Mouse (Mus musculus) intestine, embryonic 15.5 days (tissue): Measurements from ENCODE around the gene Rft1. TPM values are rescaled to one million over a fixed set of nuclear protein-coding genes. Genes with fewer than 3 reads are reported as not detected.

Experiments
- ATAC-seq: fragments of 200-750 bp; cut with Nextera tagmentation; 2 replicates; pipeline ENCODE4 v1.8.0; 2017; ENCODE audit warnings: moderate TSS enrichment, moderate library complexity
- H3K27ac ChIP-seq: fragments of 300-500 bp; sonication (generic); 2 replicates; pipeline ENCODE4 v1.5.1; 2015; ENCODE audit warnings: mild to moderate bottlenecking, inconsistent platforms
- H3K27me3 ChIP-seq: fragments of 300-500 bp; sonication (generic); replicated peaks from 2 replicates; pipeline ENCODE4 v1.6.1; 2015; ENCODE audit warnings: inconsistent platforms
- H3K36me3 ChIP-seq: fragments of 300-500 bp; sonication (generic); 2 replicates; pipeline ENCODE4 v1.6.1; 2015; ENCODE audit warnings: inconsistent platforms
- H3K4me1 ChIP-seq: fragments of 300-500 bp; sonication (generic); replicated peaks from 2 replicates; pipeline ENCODE4 v1.6.1; 2015; ENCODE audit warnings: inconsistent platforms
- H3K4me2 ChIP-seq: fragments of 300-500 bp; sonication (generic); replicated peaks from 2 replicates; pipeline ENCODE4 v1.6.1; 2015; ENCODE audit warnings: mild to moderate bottlenecking, inconsistent platforms
- H3K4me3 ChIP-seq: fragments of 300-500 bp; sonication (generic); replicated peaks from 2 replicates; pipeline ENCODE4 v1.5.1; 2015; ENCODE audit warnings: inconsistent platforms
- H3K9ac ChIP-seq: fragments of 300-500 bp; sonication (generic); 2 replicates; pipeline ENCODE4 v1.6.1; 2015; ENCODE audit warnings: inconsistent platforms
- H3K9me3 ChIP-seq: fragments of 300-500 bp; sonication (generic); 2 replicates; pipeline ENCODE4 v1.6.1; 2016; ENCODE audit warnings: inconsistent platforms
- WGBS: fragments of 180-500 bp; shearing (Covaris S2); methylation state at CpG from one replicate; pipeline ENCODE4 v1.1.7; 2015; 5-methylcytosine and 5-hydroxymethylcytosine counted together
- polyA plus RNA-seq: library from polyadenylated mRNA; unstranded; fragments of >200 nt; fragmentation: Nextera tagmentation; extraction: Ambion mirVana; gene quantifications from 2 replicates; pipeline ENCODE4 v1.2.1, GENCODE M21; 2015

Rft1 gene
- polyA plus RNA-seq, 1 experiment from 2014 or later = 12.6 TPM

GRCm38 (mm10) chr14:30622130-30622529, 32.0 kb upstream of the Rft1 start:
- Histone ChIP-seq H3K9me3 (no peaks in the 10 kb centered on the region), H3K27ac (no peak overlapping the region), H3K36me3 (no peaks in the 10 kb centered on the region), H3K4me2 (no peak overlapping the region), H3K4me1 (peaks cover 25% of the 10 kb centered on the region), H3K4me3 (no peak overlapping the region), H3K27me3 (no peaks in the 10 kb centered on the region), H3K9ac (no peak overlapping the region)
- 83% methylated on average over 7 of the region's 7 CpGs for WGBS
- no peak for ATAC-seq

GRCm38 (mm10) chr14:30622556-30622955, 31.6 kb upstream of the Rft1 start:
- Histone ChIP-seq H3K27ac (no peak overlapping the region), H3K4me3 (no peak overlapping the region), H3K9ac (no peak overlapping the region), H3K9me3 (no peaks in the 10 kb centered on the region), H3K4me2 (no peak overlapping the region), H3K36me3 (no peaks in the 10 kb centered on the region), H3K27me3 (no peaks in the 10 kb centered on the region), H3K4me1 (peaks cover 25% of the 10 kb centered on the region)
- WGBS = 96% methylated on average over 8 of the region's 8 CpGs
- ATAC-seq = no peak

GRCm38 (mm10) chr14:30624277-30624721, 29.9 kb upstream of the Rft1 start:
- Histone ChIP-seq H3K9ac (peak overlapping the region; percentile 74), H3K4me3 (peak overlapping the region; percentile 84), H3K36me3 (no peaks in the 10 kb centered on the region), H3K4me1 (peaks cover 27% of the 10 kb centered on the region), H3K27ac (0 out of 2 replicates have a peak overlapping the region, but pooled peaks have one; percentile 40), H3K9me3 (no peaks in the 10 kb centered on the region), H3K27me3 (no peaks in the 10 kb centered on the region), H3K4me2 (peak overlapping the region; percentile 79)
- ATAC-seq = peak; percentile 6; the same call in 1 of the 2 replicates
- WGBS = 44% methylated on average over 8 of the region's 8 CpGs

- Histone ChIP-seq H3K9me3 (no peaks in the 10 kb centered on the region), H3K36me3 (no peaks in the 10 kb centered on the region), H3K27ac (peak overlapping the region; percentile 40), H3K4me2 (peak overlapping the region; percentile 79), H3K4me3 (peak overlapping the region; percentile 84), H3K9ac (peak overlapping the region; percentile 74), H3K27me3 (no peaks in the 10 kb centered on the region), H3K4me1 (peaks cover 27% of the 10 kb centered on the region)
- peak; percentile 39 for ATAC-seq
- under 1% methylated on average over 39 of the region's 39 CpGs for WGBS
These were observed 28.9 kb upstream of the Rft1 start for GRCm38 (mm10) chr14:30625131-30625807.

GRCm38 (mm10) chr14:30625856-30626726, 28.1 kb upstream of the Rft1 start, which contains the start of gene Prkcd:
Prkcd (minus strand) TSS chr14:30626210.
- H3K4me1 ChIP-seq = peaks cover 27% of the 10 kb centered on the region

GRCm38 (mm10) chr14:30626756-30627742, 27.1 kb upstream of the Rft1 start:
- no peaks in the 10 kb centered on the region for H3K27me3 ChIP-seq
- H3K4me1 ChIP-seq = peaks cover 33% of the 10 kb centered on the region
- H3K4me3 ChIP-seq = peak overlapping the region; percentile 84
- no peaks in the 10 kb centered on the region for H3K9me3 ChIP-seq
- H3K9ac ChIP-seq = peak overlapping the region; percentile 74
- no peak for ATAC-seq
- peak overlapping the region; percentile 79 for H3K4me2 ChIP-seq
- 53% methylated on average over 12 of the region's 12 CpGs for WGBS
- H3K36me3 ChIP-seq = no peaks in the 10 kb centered on the region
- peak overlapping the region; percentile 76 for H3K27ac ChIP-seq

More at GRCm38 (mm10) chr14:30625856-30626726, 28.1 kb upstream of the Rft1 start, which contains the start of gene Prkcd:
- peak; percentile 85 for ATAC-seq
- H3K9me3 ChIP-seq = no peaks in the 10 kb centered on the region
- H3K27me3 ChIP-seq = no peaks in the 10 kb centered on the region
- H3K36me3 ChIP-seq = no peaks in the 10 kb centered on the region
- H3K4me2 ChIP-seq = peak within 1 kb of the TSS; percentile 79
- H3K9ac ChIP-seq = peak within 1 kb of the TSS; percentile 74
- under 1% methylated on average over 71 of the region's 71 CpGs for WGBS
- peak within 1 kb of the TSS; percentile 84 for H3K4me3 ChIP-seq
- peak within 1 kb of the TSS; percentile 76 for H3K27ac ChIP-seq

- ATAC-seq = peak; percentile 39; the same call in 1 of the 2 replicates
- Histone ChIP-seq H3K4me2 (no peak overlapping the region), H3K9ac (no peak overlapping the region), H3K9me3 (no peaks in the 10 kb centered on the region), H3K36me3 (no peaks in the 10 kb centered on the region), H3K27me3 (no peaks in the 10 kb centered on the region), H3K4me1 (peaks cover 31% of the 10 kb centered on the region), H3K27ac (peak overlapping the region; percentile 27; the same call in 1 of the 2 replicates), H3K4me3 (no peak overlapping the region)
- WGBS = 65% methylated on average over 5 of the region's 5 CpGs
These were observed 25.9 kb upstream of the Rft1 start for GRCm38 (mm10) chr14:30628235-30628634.

GRCm38 (mm10) chr14:30629839-30630238, 24.3 kb upstream of the Rft1 start:
- H3K27ac ChIP-seq = no peak overlapping the region
- no peak overlapping the region for H3K9ac ChIP-seq
- no peak for ATAC-seq
- H3K27me3 ChIP-seq = no peaks in the 10 kb centered on the region
- peaks cover 28% of the 10 kb centered on the region for H3K4me1 ChIP-seq
- no peak overlapping the region for H3K4me2 ChIP-seq
- no peak overlapping the region for H3K4me3 ChIP-seq
- 42% methylated on average over 4 of the region's 4 CpGs for WGBS
- no peaks in the 10 kb centered on the region for H3K9me3 ChIP-seq
- H3K36me3 ChIP-seq = no peaks in the 10 kb centered on the region

GRCm38 (mm10) chr14:30630811-30631576, 23.2 kb upstream of the Rft1 start:
- no peaks in the 10 kb centered on the region for H3K9me3 ChIP-seq
- H3K27me3 ChIP-seq = no peaks in the 10 kb centered on the region
- no peak for ATAC-seq
- peaks cover 33% of the 10 kb centered on the region for H3K4me1 ChIP-seq
- H3K9ac ChIP-seq = no peak overlapping the region
- H3K4me2 ChIP-seq = no peak overlapping the region
- H3K36me3 ChIP-seq = no peaks in the 10 kb centered on the region
- no peak overlapping the region for H3K4me3 ChIP-seq
- no peak overlapping the region for H3K27ac ChIP-seq
- 62% methylated on average over 5 of the region's 5 CpGs for WGBS

GRCm38 (mm10) chr14:30631834-30632233, 22.3 kb upstream of the Rft1 start:
- Histone ChIP-seq H3K27me3 (no peaks in the 10 kb centered on the region), H3K9me3 (no peaks in the 10 kb centered on the region), H3K4me2 (no peak overlapping the region), H3K4me3 (no peak overlapping the region), H3K9ac (no peak overlapping the region), H3K4me1 (peaks cover 32% of the 10 kb centered on the region), H3K27ac (no peak overlapping the region), H3K36me3 (no peaks in the 10 kb centered on the region)
- 70% methylated on average over 2 of the region's 2 CpGs for WGBS
- ATAC-seq = no peak

GRCm38 (mm10) chr14:30633708-30634107, 20.5 kb upstream of the Rft1 start:
- no peak overlapping the region for H3K4me2 ChIP-seq
- H3K4me3 ChIP-seq = no peak overlapping the region
- no peaks in the 10 kb centered on the region for H3K36me3 ChIP-seq
- peaks cover 37% of the 10 kb centered on the region for H3K4me1 ChIP-seq
- no peak overlapping the region for H3K27ac ChIP-seq
- ATAC-seq = no peak
- no peak overlapping the region for H3K9ac ChIP-seq
- no peaks in the 10 kb centered on the region for H3K27me3 ChIP-seq
- no peaks in the 10 kb centered on the region for H3K9me3 ChIP-seq
- WGBS = 72% methylated on average over 7 of the region's 7 CpGs
